Comparison of ENCODE assay signal across 25 mouse cellular contexts in the genomic region with DNA sequence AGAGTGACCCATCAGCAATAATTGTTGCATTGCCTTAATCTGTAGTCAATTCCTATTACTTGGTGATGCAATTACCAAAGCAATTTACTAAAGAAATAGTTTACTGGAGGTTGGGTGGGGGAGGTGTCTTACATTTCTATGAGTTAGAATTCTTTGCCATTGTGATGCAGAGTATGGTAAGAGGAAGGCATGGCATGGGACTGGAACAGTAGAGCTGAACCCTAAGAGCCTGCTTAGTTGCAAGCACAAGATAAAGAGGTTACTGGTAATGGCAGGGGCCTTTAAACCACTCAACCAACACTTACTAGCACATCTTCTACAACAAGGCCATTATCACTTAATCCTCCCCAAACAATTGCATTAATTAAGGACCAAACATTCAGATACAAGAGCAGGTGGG.
"Had no signal": no experiment of that assay in that cellular context is flagged by ENCODE, and none has a peak within 500 bp of the region (broad histone marks: within the 10 kb centered on the region; RNA-seq: fewer than 3 reads in every experiment).

No protein-coding gene starts in this region.

- H3K27me3 ChIP-seq: embryonic facial prominence, embryonic 12.5 days; embryonic facial prominence, embryonic 13.5 days; embryonic facial prominence, embryonic 15.5 days; forebrain, embryonic 12.5 days; forebrain, embryonic 13.5 days; forebrain, embryonic 15.5 days had no signal

- ATAC-seq: forebrain, embryonic 13.5 days; forebrain, embryonic 15.5 days; forebrain, embryonic 16.5 days; forebrain, postnatal 0 days had no signal

- H3K36me3 ChIP-seq: embryonic facial prominence, embryonic 10.5 days; embryonic facial prominence, embryonic 12.5 days; embryonic facial prominence, embryonic 13.5 days; embryonic facial prominence, embryonic 15.5 days; forebrain, embryonic 10.5 days; forebrain, embryonic 12.5 days; forebrain, embryonic 15.5 days; heart, embryonic 10.5 days had no signal

- H3K9ac ChIP-seq: embryonic facial prominence, embryonic 12.5 days; embryonic facial prominence, embryonic 13.5 days; embryonic facial prominence, embryonic 15.5 days; forebrain, embryonic 12.5 days; forebrain, embryonic 13.5 days; forebrain, embryonic 15.5 days; forebrain, postnatal 0 days had no signal

- H3K4me1 ChIP-seq: embryonic facial prominence, embryonic 10.5 days; embryonic facial prominence, embryonic 12.5 days; embryonic facial prominence, embryonic 13.5 days; embryonic facial prominence, embryonic 15.5 days; forebrain, embryonic 10.5 days; forebrain, embryonic 12.5 days; forebrain, embryonic 13.5 days; forebrain, embryonic 15.5 days; heart, embryonic 10.5 days had no signal

- DNase-seq: cerebellum, postnatal 10 days; cerebellum, postnatal 14 days; cerebellum, postnatal 25 days; cerebellum, postnatal 36 days; embryo, embryonic 11 days; forebrain, postnatal 0 days; gastrocnemius, adult 2 months; gastrocnemius, postnatal 10 days; gastrocnemius, postnatal 14 days; gastrocnemius, postnatal 25 days; gastrocnemius, postnatal 36 days; heart, adult 11 months; heart, adult 18-20 months; heart, adult 2 months had no signal

- H3K4me3 ChIP-seq: embryonic facial prominence, embryonic 10.5 days; embryonic facial prominence, embryonic 12.5 days; embryonic facial prominence, embryonic 13.5 days; embryonic facial prominence, embryonic 15.5 days; erythroblast, embryonic 14.5 days; forebrain, embryonic 10.5 days; forebrain, embryonic 12.5 days; forebrain, embryonic 13.5 days; forebrain, embryonic 15.5 days; gastrocnemius, adult 2 months; heart, adult 2 months; heart, embryonic 10.5 days had no signal

- H3K27ac ChIP-seq: embryonic facial prominence, embryonic 10.5 days; embryonic facial prominence, embryonic 12.5 days; embryonic facial prominence, embryonic 13.5 days; embryonic facial prominence, embryonic 15.5 days; forebrain, embryonic 10.5 days; forebrain, embryonic 12.5 days; forebrain, embryonic 13.5 days; forebrain, embryonic 15.5 days; gastrocnemius, adult 2 months; heart, adult 2 months; heart, embryonic 10.5 days had no signal

- H3K4me2 ChIP-seq: embryonic facial prominence, embryonic 12.5 days; embryonic facial prominence, embryonic 13.5 days; embryonic facial prominence, embryonic 15.5 days; forebrain, embryonic 12.5 days; forebrain, embryonic 13.5 days; forebrain, embryonic 15.5 days had no signal

- H3K9me3 ChIP-seq: embryonic facial prominence, embryonic 10.5 days; embryonic facial prominence, embryonic 12.5 days; embryonic facial prominence, embryonic 13.5 days; embryonic facial prominence, embryonic 15.5 days; forebrain, embryonic 10.5 days; forebrain, embryonic 12.5 days; forebrain, embryonic 13.5 days; forebrain, embryonic 15.5 days; heart, embryonic 10.5 days had no signal
